Mouse (Mus musculus) frontal cortex, postnatal 25 days (tissue): Measurements from ENCODE around the gene Narf.

Experiments used
- DNase-seq, 2 experiments: peaks; one replicate each; pipeline ENCODE4 v3.0.0; 2022; ENCODE audit warnings: low spot score in 2 of 2

Gene Narf

DNA sequence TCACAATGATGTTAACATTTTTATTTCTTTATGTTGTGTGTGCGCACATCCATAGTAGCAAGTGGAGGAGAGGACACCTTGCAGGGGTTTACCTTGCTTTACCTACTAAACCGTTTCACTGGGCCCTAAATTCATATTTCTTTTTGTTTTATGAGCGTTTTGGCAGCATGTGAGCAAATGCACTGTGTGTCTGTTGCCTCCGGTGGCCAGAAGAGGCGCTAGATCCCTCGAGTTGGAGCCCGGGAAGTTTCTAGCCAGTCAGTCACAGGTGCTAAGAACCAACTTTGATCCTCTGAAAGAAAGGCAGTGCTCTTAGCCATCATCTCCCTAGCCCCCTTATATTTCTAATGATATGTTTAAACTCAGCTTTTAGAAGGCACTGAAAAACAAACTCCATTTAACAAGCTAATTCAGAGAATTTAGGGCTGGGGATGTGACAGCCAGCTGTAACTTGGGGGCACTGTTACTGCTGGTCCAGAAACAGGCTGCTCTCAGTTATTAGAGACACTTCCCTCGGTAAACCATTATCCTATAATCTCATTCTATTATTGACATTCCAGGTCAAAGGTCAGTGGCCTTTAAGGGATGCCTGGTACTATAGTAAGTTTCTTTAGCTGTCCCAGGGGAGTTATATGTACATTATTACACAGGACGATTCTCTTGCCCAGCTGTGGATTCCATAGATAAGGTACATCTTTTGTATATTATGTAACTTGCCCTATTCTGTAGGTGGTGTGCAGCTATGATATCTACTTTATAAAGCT, 1.4 kb upstream of the Narf start:
- DNase-seq: no peak

DNA sequence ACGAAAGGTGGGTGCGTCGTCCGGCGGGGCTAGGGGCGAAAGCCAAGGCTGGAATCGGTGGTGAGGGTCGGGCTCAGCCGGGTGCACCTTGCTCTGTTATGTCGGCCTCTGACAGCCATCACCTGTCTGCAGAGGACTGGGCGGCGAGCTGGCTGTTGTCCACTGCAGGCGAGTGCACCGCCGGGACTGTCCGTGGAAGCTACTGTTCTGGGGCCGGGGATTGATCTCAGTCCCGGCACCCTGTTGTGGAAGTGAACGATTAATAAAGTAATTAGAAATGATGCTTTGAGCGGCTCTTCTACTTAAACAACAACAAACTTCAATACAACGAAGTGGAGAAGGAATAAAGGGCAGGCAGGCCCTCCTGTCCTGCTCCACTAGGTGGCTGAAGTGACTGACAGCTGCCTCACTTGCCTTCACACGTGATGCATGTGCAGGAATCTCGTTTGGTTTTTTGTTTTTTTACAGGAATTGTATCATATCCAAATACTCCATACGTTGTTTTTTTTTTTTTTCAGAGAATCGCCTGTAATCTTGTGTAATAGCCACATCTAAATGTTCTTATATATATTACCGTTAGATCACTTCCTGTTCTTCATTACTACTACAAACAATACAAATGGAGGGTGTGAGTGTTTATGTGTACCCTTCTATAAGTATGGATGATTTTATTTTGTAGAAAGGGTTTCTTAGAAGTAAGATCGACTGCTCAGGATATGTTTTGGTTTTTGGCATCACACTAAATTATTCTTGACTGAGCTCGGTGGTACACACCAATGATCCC, 484 bp downstream of the Narf start:
- DNase-seq: no peak

DNA sequence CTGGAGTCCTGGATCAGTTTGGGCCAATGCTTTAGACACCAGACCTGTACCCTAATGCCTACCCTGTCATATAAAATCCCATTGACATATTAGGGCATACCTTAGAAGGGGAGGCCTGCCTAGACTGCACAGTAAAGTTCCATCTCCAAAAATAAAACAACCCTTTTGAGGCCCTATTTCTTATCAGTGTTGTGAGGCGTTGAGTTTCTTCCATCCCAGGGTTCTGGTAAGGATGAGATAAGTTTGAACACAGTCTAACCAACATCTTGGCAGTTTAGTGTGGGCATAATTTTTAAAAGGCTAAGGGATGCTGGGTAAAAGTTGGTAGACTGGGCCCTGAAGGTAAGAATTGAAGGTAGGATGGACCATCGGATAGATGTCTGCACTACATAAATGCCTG, 2.6 kb downstream of the Narf start:
- DNase-seq: no peak

DNA sequence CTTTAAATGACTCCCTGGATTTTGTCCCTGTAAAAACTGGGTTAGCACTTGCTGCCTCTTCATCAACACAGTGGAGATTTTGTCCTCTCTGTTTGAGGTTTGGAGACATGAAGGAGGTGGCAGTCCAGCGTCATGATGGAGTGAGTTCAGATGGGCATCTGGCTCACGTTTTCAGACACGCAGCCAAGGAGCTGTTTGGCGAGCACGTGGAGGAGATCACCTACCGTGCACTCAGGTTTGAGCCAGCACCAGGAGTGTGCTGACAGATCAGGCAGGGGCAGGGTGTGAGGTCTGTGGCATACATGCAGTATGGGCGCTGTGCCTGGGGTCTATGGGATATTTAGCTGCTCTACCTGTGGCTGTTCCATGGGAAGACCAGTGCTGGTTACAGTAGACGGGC, 13.1 kb downstream of the Narf start:
- DNase-seq: no peak

DNA sequence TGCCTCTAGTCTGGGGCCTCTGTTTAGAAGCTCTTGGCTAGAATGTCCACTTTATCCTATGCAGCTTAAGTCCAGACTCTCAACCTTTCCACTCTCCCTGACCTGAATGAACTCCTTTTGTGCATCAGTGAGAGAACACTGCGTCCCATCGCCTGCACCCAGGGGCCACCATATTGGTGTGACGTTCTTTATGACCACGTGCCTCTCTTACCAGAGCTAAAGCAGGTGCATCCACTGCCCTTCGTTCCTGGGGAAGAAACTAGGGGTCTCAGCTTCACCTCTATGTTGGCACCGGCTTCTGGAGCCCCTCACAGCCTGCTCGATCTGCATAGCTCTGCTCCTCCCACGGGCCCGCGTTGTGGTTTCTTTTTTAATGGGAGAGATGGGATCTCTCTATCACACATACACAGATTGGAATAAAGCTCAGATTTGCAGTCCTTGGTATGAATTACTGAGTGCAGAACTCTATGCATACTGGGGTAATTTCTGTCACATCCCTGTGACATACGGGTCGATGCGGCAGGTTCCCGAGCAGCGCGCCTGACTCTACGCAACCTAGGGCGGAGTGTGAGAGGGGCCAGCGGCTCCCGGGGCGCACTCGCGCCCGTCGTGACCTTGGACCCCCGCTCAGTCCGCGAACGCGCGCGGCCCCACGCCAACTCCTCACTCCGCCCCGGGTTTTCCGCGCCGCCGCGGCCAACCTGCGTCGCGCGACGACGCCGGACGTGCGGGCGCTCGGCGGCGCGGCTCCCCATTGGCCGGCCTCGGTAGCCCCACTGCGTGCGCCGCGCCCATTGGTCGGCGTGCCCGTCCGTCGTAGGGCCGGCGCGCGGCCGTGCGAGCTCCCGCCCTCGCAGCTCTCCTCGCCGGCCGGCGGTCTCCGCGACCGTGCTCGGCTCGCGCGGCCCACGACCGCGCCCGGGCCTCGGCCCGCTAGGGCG, 22.4 kb downstream of the Narf start, which contains the start of gene Foxk2:
Foxk2 (plus strand) TSS at position 831 of the 941 bp plus-strand sequence.
- DNase-seq: peak; percentile 71 to 83

- DNase-seq: peak; percentile 13 to 19
Observed at GRCm38 (mm10) chr11:121260211-121260906, 23.3 kb downstream of the Narf start.

- no peak for DNase-seq
Observed at GRCm38 (mm10) chr11:121261074-121261473, 24.0 kb downstream of the Narf start.

DNA sequence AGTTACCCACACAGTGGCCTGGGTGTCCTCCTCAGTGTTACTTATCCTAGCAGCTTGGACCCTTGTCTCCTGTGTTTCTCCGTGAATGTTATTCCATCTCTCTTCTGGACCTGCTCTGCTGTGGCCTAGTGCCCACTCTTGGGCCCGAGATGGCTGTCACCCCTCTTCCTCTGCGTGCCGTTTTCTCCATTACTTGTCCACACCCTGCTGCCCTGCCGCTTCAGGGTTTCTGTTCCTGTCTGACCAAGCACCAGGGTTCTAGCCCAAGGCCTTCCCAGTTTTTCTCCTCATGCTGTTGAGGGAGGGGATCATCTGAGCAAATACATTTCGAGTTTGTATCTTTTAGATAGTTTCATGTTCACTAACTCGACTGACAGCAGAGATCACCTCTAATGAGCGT, 40.5 kb downstream of the Narf start:
- DNase-seq: no peak

- no peak for DNase-seq
Observed at GRCm38 (mm10) chr11:121278011-121278410, 41.0 kb downstream of the Narf start.

DNA sequence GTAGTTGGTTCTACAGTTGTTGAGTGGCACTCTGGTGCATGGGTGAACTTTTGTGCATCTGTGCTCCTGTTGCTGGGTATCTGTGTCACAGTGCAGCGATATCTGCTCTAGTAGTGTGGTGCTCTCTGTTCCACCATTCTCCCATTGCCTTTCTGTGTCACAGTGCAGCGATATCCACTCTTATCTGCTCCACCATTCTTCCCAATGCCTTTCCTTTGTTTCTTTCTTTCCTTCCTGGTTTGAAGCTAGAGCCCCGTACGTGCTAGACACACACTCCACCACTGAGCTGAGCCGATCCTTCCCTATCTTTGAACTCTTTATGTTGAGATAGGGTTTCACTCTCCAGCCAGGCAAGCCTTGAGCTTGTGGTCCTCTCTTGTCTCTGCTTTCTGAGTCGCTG, 45.9 kb downstream of the Narf start:
- DNase-seq: no peak

DNA sequence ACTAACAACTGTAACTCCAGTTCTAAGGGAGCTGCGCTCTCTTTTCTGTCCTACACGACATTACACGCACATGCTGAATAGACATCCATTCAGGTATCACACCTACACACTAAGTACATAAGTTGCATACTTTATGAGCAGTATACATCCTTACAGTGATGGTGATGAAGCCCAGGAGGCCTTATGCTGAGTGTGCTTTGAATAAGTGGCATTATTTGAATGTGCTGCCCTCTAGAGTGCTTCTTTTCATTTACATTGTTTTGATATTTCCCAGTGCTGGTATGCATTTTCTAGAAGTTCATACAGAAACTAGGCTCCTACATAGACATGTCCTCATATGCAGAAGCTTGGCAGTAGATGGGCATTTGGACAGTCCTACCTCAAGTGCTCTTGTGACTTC, 52.8 kb downstream of the Narf start:
- DNase-seq: no peak

GRCm38 (mm10) chr11:121294771-121295170, 57.7 kb downstream of the Narf start:
- DNase-seq: no peak

GRCm38 (mm10) chr11:121298493-121298892, 61.4 kb downstream of the Narf start:
- DNase-seq: no peak

- no peak for DNase-seq
Observed at GRCm38 (mm10) chr11:121300265-121300664, 63.2 kb downstream of the Narf start.

DNA sequence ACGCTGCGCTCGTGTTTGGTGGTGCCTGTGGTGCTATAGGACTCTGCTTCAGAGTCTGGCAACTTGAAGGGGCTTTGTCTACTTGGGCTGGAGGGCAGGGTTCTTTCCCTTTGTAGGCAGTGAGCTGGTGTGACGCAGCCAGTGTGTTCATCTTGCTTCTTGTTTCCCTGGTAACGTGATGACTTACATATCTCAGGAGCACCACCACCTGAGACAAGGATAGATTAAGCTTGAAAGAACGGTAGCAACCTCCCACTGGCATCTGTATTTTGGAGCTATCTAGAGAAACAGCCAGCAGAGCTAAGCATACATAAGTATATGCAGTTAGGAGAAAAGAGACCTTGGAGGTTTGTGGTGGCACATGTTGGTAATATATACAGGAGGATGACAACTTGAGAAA, 68.3 kb downstream of the Narf start:
- no peak for DNase-seq
